Mouse (Mus musculus) cerebellum, postnatal 10 days (tissue): ENCODE results near the gene Hist1h2ab.
"Not testable (repeated sequence)": the region's sequence is repeated elsewhere in the genome, so short reads cannot be mapped to it uniquely, and the experiment has no call there.

ENCODE experiments used
- DNase-seq, 2 experiments: peaks; one replicate each; pipeline ENCODE4 v3.0.0; 2021; ENCODE audit warnings: mixed read lengths in 2 of 2

The Hist1h2ab gene

DNA sequence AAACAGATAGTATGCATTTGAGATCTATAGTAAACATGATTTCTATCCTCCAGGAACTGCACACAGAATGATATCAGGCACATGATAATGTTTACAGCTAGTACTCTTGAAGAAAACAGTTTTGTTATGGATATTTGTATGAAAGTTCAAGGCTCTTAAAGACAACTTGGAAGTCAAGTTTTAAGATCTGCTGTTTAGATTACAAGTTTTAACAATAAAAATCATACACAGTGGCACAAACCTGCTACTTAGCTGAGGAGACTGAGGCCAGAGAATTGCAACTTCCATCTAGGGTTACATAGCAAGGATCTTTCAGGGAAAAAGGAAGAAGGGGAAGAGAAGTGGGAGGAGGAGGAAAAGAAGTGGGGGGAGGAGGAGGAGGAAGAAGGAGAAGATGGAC is 4.1 kb downstream of the Hist1h2ab start:
- no peak for DNase-seq

DNA sequence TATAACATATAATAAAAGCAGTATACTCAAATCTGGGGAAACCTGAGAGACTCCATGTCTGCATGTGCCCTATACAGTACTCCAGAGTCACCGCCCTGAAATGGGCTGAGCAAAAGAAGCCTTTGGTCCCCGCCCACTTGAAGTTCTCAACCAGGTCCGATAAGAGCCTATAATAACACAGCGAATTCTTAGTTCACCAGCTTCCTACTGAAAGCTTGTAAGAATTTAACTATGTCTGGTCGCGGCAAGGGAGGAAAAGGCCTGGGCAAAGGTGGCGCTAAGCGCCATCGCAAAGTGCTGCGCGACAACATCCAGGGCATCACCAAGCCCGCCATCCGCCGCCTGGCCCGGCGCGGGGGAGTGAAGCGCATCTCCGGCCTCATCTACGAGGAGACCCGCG is 5.9 kb downstream of the Hist1h2ab start, which contains the start of gene Hist1h4b:
TSS of gene Hist1h4b (plus strand) at position 224 of the 400 bp plus-strand sequence.
- DNase-seq = peak; percentile 91 to 94

- peak in 1 of 2 experiments; percentile 25 for DNase-seq
Observed at GRCm38 (mm10) chr13:23757211-23757773, 6.4 kb downstream of the Hist1h2ab start.

DNA sequence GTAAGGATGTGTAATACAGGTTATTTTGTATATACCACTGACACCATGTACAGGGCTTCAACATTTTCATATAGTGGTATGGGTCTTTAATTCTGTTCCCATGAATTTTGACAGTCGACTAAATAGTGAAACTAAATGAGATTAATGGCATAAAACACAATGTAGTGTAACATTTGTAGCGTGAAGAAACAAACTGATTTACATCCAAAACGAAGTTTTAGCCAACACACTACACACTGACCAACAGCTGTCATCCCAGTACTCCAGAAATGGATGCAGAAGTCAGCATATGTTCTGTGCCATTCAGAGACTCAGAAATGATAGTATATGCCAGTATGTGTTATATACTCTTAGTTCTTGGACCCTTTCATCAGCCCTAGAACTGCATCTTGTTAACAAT is 7.0 kb downstream of the Hist1h2ab start:
- DNase-seq = no peak

DNA sequence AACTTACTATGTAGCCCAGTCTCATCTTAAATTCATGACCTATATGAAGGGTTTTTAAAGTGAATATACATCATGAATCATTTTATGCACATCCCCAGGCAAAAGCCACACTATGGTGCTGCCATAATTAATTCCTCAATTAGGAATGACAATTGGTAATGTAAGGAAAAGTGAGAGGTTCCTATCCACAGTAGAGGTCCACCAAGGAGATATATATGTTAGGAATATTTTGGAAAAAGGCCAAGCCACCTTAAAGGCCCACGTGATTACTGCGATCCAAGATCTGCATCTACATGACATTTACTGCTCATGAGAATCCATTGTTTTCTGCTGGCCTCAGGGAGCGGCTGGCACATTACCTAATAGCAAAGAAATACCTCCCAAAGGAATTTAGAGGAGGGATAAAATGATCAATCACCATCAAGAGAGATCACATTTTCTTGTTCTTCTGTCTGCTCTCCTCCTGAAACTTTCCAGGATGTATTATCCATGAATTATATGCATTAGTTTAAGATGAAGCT is 8.4 kb downstream of the Hist1h2ab start:
- DNase-seq = no peak

- no peak for DNase-seq
Observed at GRCm38 (mm10) chr13:23759916-23760239, 9.0 kb downstream of the Hist1h2ab start.

DNA sequence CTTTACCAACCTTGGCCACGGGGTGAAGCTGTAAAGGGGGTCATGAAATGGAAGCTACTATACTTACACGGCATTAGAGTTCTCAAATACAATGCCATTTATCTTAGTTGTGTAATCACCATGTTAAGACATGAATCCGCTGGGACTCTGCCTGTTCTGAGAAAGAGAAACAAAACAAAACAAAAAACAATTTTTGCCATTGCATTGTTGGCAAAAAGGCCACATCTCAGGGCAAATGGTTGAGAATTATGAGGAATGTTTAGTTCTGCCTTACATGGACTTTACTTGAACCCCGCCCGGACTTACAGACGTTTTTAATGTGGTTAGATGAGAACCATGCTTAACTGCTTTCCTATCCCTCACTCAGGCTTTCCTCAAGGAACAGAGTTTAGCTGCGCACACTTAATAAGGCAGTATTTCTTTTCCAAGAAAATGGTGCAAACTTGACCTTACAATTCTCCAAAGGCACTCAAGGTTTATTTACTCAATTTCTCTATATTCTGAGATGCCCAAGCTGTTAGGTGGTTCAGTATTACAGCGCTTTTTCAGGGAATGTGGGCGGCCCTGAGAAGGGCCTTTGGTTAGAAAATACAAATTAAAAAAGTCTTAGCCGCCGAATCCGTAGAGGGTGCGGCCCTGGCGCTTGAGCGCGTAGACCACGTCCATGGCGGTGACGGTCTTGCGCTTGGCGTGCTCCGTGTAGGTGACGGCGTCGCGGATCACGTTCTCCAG is 9.5 kb downstream of the Hist1h2ab start:
- peak; percentile 32 to 53 for DNase-seq

DNA sequence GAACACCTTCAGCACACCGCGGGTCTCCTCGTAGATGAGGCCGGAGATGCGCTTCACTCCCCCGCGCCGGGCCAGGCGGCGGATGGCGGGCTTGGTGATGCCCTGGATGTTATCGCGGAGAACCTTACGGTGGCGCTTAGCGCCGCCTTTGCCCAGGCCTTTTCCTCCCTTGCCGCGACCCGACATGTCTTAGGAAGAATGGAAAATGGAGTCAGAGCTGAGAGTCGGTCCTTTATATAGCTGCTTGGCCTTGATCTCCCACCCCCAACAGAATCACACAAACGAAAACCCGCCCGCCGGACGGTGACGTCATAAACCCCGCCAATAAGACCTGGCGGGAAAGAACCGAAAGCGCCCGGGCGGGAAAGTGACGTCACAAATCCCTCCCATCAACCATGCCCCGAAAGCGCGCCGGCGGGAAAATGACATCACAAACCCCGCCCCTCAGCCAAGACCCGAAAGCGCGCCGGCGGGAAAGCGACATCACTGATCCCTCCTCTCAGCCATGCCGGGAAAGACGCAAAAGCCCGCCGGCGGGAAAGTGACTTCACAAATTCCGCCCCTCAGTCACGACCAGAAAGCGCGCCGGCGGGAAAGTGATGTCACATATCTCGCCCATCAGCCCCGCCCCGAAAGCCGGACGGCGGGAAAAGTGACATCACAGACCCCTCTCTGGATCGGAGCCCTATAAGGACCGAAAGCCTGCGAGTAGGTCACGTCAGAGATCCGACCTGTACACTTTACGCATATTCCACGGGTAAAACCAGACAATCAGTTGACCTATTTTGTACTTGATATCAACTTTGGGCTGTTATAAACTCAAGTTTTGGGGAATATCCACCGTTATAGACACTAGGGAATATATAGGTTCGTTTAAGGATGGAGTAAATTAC is 10.3 kb downstream of the Hist1h2ab start, which contains the start of gene Hist1h4a:
TSS of gene Hist1h4a (minus strand) at position 259 of the 893 bp plus-strand sequence.
- peak; percentile 100 for DNase-seq

GRCm38 (mm10) chr13:23761871-23762821 is 11.2 kb downstream of the Hist1h2ab start, which contains the start of gene Hist1h3a:
TSS of gene Hist1h3a (minus strand) at chr13:23762386.
- peak; percentile 70 to 75 for DNase-seq

- no peak for DNase-seq
Observed at GRCm38 (mm10) chr13:23763242-23763585, 12.3 kb downstream of the Hist1h2ab start.

DNA sequence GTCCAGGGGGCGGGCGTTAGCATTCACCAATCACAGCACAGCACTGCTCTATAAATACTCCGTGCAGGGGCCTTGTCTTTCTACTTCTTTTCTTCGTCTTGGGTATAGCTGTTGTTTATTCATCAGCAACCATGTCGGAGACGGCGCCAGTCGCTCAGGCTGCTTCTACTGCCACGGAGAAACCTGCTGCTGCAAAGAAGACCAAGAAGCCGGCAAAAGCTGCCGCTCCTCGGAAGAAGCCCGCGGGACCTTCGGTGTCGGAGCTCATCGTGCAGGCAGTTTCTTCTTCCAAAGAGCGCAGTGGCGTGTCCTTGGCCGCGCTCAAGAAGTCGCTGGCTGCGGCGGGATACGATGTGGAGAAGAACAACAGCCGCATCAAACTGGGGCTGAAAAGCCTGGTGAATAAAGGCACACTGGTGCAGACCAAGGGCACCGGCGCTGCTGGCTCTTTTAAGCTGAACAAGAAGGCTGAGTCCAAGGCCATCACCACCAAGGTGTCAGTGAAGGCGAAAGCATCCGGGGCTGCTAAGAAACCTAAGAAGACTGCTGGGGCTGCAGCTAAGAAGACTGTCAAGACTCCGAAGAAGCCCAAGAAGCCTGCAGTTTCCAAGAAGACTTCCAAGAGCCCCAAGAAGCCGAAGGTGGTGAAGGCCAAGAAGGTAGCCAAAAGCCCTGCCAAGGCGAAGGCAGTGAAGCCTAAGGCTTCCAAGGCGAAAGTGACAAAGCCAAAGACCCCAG is 12.8 kb downstream of the Hist1h2ab start, which contains the start of gene Hist1h1a:
TSS of gene Hist1h1a (plus strand) at position 81 of the 738 bp plus-strand sequence.
- peak; percentile 90 to 91 for DNase-seq

GRCm38 (mm10) chr13:23764324-23765171 is 13.6 kb downstream of the Hist1h2ab start:
- DNase-seq = no peak

DNA sequence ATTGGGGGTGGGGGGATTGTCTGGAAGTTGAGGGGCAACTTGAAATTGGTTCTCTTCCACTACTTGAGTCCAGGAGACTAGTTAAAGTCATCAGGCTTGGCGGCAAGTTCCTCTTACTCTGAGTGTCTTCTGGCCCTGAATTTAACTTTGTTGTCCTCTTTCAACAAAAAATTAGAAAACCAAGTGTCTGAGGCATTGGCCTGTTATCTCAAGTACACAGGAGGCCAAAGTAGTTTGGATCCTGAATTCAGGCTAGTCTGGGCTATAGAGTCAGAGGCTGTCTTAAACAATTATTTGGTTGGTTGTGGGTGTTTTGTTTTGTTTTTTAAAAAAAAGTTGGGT is 14.2 kb downstream of the Hist1h2ab start:
- DNase-seq = no peak

DNA sequence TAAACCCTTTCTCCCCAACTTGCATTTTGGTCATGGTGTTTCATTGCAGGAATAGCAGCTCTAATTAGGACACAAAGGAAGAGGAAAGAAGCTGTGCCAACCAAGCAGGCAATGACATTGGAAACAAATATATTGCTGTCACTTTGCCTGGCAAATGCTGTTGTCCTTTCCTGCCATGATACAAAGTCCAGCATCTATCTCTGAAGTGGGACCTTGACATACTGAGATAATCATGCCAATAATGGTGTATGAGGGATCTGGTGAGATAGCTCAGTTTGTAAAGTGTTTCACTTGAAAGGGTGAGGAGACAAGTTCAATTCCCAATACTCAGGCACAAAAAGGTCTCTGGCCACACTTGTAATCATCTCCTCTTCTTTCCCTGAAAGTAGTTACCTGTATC is 15.8 kb downstream of the Hist1h2ab start:
- DNase-seq = no peak

GRCm38 (mm10) chr13:23768834-23769397 is 18.0 kb downstream of the Hist1h2ab start:
- DNase-seq = no peak

DNA sequence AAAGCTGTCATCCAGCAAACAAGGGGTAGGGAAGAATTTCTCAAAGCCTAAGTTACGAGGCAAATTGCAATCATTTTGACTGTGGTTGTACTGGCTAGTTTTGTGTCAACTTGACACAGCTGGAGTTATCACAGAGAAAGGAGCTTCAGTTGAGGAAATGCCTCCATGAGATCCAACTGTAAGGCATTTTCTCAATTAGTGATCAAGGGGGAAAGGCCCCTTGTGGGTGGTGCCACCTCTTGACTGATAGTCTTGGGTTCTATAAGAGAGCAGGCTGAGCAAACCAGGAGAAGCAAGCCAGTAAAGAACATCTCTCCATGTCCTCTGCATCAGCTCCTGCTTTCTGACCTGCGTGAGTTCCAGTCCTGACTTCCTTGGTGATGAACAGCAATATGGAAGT is 18.7 kb downstream of the Hist1h2ab start, which contains the start of gene Trim38:
TSS of gene Trim38 (plus strand) at position 301 of the 400 bp plus-strand sequence.
- DNase-seq = not testable (repeated sequence)

DNA sequence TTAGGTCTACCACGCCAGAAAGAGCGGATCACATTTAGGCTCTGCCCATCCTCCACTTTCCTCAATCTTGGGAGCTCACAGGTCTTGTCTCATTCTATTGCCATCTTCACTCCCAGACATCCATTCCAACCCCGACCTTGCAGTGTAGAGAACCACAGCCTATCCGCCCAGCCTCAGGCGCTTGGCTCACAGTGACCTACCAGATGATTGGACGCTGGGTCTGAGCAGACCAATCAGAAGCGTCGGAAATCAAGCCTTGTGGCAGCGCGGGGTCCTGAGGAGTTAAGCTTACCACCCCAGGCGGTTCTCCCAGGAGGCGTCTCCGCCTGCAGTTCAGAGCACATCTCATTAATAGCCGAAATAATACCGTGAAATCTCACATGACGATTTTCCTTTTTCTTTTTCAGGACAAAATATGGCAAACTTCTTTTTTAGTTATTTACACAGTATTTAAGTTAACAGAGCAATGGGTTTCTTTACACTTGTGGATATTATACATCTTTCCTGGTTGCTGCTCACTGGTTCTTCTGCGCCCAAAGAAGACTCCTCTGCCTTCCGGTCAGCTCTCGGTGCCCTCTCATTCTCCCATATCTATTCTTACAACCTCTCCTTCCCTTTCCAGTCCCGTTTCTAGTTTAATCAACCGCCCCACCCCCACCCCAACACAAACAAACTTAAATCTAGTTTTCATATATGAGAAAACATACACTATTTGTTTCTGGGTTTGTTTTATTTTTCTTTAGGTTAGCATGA is 21.8 kb downstream of the Hist1h2ab start:
- DNase-seq = peak; percentile 36 to 54

DNA sequence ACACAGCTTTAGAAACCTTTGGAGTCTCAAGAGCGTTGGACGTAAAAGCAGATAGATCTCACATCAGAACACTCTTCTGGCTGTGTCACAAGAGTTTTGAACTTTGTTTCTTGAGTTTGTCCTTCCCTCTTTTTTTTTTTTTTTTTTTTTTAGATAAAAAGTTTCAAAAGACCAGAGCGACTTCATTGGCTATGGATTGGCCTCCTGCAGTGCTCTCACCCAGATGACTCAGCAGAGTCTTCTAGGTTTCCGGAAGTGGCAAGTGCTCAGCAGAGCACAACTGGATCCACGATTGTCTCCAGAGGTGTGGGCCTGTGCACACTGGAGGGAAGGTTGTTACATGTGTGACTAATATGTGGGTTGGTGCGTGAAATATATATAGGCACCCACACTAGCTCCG is 27.4 kb downstream of the Hist1h2ab start:
- DNase-seq = no peak

DNA sequence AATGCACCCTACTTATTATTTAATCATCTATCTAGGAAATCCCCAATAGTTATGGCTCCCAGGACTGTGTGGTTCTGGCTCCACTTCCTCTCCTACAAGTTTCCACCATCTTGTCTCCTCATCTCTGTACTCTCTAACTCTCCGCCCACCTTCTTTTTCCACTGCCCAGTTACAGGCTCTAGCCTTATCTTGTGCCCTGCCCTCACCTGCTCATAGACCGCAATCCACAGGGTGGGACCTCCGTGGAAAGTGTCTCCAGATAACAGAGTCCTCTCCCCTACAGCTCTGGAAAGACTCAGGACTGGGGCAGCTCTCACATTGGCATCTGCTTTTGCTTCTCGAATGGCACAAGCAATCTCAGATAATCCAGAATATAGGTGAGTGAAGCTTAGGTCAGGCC is 28.1 kb downstream of the Hist1h2ab start:
- DNase-seq = no peak
